Mouse (Mus musculus) embryonic facial prominence, embryonic 11.5 days (tissue): ENCODE data around the gene Limch1. TPM values are rescaled to one million over a fixed set of nuclear protein-coding genes. Genes with fewer than 3 reads are reported as not detected.

Experiments
- ATAC-seq: fragments of 200-750 bp; cut with Nextera tagmentation; replicated peaks from 2 replicates; pipeline ENCODE4 v1.8.0; 2017; ENCODE audit warnings: low read depth; ENCODE audit not compliant: insufficient number of reproducible peaks, low FRiP score, low TSS enrichment
- DNase-seq: peaks from one replicate; pipeline ENCODE4 v3.0.0-alpha.2; 2015; ENCODE audit warnings: low spot score
- H3K27ac ChIP-seq: fragments of 300-500 bp; sonication (generic); replicated peaks from 2 replicates; pipeline ENCODE4 v1.5.1; 2014; ENCODE audit warnings: mild to moderate bottlenecking, low read depth, low read length, control low read depth
- H3K27me3 ChIP-seq: fragments of 300-500 bp; sonication (generic); 2 replicates; pipeline ENCODE4 v1.6.1; 2014; ENCODE audit warnings: mild to moderate bottlenecking, low read length, moderate library complexity, mixed read lengths; ENCODE audit not compliant: control insufficient read depth, insufficient read depth
- H3K36me3 ChIP-seq: fragments of 300-500 bp; sonication (generic); replicated peaks from 2 replicates; pipeline ENCODE4 v1.6.1; 2014; ENCODE audit warnings: low read depth, mild to moderate bottlenecking, low read length, moderate library complexity, mixed read lengths; ENCODE audit not compliant: control insufficient read depth, insufficient read depth
- H3K4me1 ChIP-seq: fragments of 300-500 bp; sonication (generic); 2 replicates; pipeline ENCODE4 v1.6.1; 2014; ENCODE audit warnings: low read length, mixed read lengths; ENCODE audit not compliant: control insufficient read depth, insufficient read depth
- H3K4me2 ChIP-seq: fragments of 300-500 bp; sonication (generic); 2 replicates; pipeline ENCODE4 v1.6.1; 2014; ENCODE audit warnings: low read depth, mild to moderate bottlenecking, control low read depth, low read length, moderate library complexity
- H3K4me3 ChIP-seq: fragments of 300-500 bp; sonication (generic); 2 replicates; pipeline ENCODE4 v1.5.1; 2014; ENCODE audit warnings: low read depth, low read length, control low read depth
- H3K9ac ChIP-seq: fragments of 300-500 bp; sonication (generic); replicated peaks from 2 replicates; pipeline ENCODE4 v1.6.1; 2014; ENCODE audit warnings: mild to moderate bottlenecking, control low read depth, low read length
- H3K9me3 ChIP-seq: fragments of 300-500 bp; sonication (generic); replicated peaks from 2 replicates; pipeline ENCODE4 v1.6.1; 2016; ENCODE audit warnings: mild to moderate bottlenecking, low read length, inconsistent platforms, mixed read lengths; ENCODE audit not compliant: control insufficient read depth
- WGBS: fragments of 180-500 bp; shearing (Covaris S2); extraction: QIAGEN DNeasy Blood & Tissue Kit; methylation state at CpG from one replicate; pipeline ENCODE4 v1.1.7; 2014; 5-methylcytosine and 5-hydroxymethylcytosine counted together
- polyA plus RNA-seq: library from polyadenylated mRNA; unstranded; fragments of >200 nt; fragmentation: Nextera tagmentation; extraction: Ambion mirVana; gene quantifications from 2 replicates; pipeline ENCODE4 v1.2.1, GENCODE M21; 2014

Gene Limch1
- polyA plus RNA-seq, 1 experiment from 2014 or later: 69.3 TPM

DNA sequence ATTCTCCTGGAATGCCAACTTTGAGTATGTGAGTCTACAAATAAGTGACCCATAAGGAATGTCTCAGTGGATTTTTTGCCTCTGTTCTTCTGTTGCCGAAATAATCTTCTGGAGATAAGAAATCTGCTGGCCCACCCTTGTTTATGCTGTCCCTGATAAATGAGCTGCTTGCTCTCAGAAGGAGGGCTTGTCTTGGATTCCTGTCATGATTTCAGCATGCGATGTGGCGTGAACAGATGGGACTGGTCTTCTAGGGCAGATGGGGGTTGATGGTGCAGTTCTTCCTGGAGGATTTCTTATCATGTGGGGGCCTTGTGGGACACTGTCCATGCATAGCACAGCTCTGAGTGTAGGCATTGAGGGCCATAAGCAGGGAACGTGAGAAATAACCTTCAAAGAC is 116.5 kb downstream of the Limch1 start:
- DNase-seq: no peak
- Histone ChIP-seq H3K4me3 (no peak overlapping the region), H3K27ac (no peak overlapping the region), H3K27me3 (no peaks in the 10 kb centered on the region), H3K9me3 (no peaks in the 10 kb centered on the region), H3K9ac (no peak overlapping the region), H3K36me3 (no peaks in the 10 kb centered on the region), H3K4me2 (no peak overlapping the region), H3K4me1 (no peaks in the 10 kb centered on the region)
- whole genome bisulfite sequencing: 84% methylated on average over 4 of the region's 4 CpGs
- no peak for ATAC-seq

DNA sequence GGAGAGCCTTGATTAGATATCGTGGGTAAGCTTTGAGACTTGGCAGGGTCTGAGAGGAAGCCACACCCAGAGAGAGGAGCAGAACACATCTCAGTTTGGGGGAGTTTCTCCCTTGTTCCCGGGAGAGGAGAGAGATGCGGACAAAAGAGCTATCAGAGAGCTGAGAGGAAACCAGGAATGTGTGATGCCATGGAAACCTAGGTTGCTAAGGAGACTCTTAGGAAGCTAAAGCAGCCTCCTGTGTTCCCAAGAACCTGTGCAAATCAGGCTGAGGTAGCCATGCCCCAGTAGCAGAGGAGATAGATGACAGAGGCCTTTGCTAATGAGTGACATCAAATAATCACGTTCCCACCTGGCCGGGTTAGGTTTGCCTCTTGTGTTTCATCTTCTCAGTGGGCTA is 119.6 kb downstream of the Limch1 start:
- ATAC-seq (no peak), DNase-seq (no peak)
- Histone ChIP-seq H3K27me3 (no peaks in the 10 kb centered on the region), H3K36me3 (no peaks in the 10 kb centered on the region), H3K9ac (no peak overlapping the region), H3K4me3 (no peak overlapping the region), H3K4me2 (no peak overlapping the region), H3K27ac (no peak overlapping the region), H3K9me3 (no peaks in the 10 kb centered on the region), H3K4me1 (no peaks in the 10 kb centered on the region)
- WGBS: 77% methylated on average over 5 of the region's 5 CpGs

DNA sequence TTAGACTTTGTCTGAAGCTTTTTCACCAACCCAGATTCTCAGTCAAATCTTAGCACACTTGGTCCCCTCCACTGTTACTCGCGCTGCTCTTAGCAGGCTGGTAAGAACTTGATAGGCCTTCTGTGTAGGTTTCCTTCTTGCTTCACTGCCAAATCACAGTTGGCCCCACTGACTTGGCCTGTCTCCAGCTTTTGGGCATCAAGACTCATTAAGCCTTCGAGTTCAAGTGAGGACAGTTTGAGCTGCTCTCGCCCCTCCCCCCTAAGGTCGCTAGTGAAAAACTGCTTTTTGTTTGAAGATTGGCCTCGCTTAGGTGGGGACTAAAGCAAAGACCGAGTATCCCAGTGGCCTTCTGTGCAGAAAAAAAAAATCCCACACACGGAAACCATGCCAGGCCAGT is 120.4 kb downstream of the Limch1 start:
- H3K27ac ChIP-seq: no peak overlapping the region
- H3K36me3 ChIP-seq: no peaks in the 10 kb centered on the region
- H3K9me3 ChIP-seq: no peaks in the 10 kb centered on the region
- no peak overlapping the region for H3K4me3 ChIP-seq
- no peak overlapping the region for H3K9ac ChIP-seq
- H3K4me1 ChIP-seq: no peaks in the 10 kb centered on the region
- 79% methylated on average over 8 of the region's 8 CpGs for WGBS
- ATAC-seq: no peak
- no peak overlapping the region for H3K4me2 ChIP-seq
- no peak for DNase-seq
- no peaks in the 10 kb centered on the region for H3K27me3 ChIP-seq

DNA sequence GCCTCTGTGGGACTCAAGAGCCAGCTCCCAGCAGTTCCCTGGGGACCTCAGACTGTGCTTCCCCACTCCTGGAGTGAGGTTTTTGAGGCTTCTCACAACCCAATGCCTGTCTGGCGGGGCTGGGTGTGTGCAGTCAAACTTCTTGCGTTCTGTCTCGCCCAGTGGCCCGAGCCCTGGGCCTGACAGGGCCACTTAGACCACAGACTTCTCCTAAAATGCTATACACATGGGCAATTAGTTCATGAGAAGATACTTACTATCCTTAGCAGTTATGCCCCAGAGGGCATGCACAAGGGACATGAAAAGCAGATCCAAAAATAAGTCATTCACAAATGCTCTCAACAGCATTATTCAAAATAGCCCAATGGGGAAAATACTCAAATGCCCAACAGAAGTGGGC is 123.9 kb downstream of the Limch1 start:
- Histone ChIP-seq H3K27me3 (no peaks in the 10 kb centered on the region), H3K9me3 (no peaks in the 10 kb centered on the region), H3K36me3 (no peaks in the 10 kb centered on the region), H3K4me1 (no peaks in the 10 kb centered on the region), H3K4me2 (no peak overlapping the region), H3K27ac (no peak overlapping the region), H3K9ac (no peak overlapping the region), H3K4me3 (no peak overlapping the region)
- 83% methylated on average over 4 of the region's 4 CpGs for WGBS
- ATAC-seq: no peak
- DNase-seq: no peak

DNA sequence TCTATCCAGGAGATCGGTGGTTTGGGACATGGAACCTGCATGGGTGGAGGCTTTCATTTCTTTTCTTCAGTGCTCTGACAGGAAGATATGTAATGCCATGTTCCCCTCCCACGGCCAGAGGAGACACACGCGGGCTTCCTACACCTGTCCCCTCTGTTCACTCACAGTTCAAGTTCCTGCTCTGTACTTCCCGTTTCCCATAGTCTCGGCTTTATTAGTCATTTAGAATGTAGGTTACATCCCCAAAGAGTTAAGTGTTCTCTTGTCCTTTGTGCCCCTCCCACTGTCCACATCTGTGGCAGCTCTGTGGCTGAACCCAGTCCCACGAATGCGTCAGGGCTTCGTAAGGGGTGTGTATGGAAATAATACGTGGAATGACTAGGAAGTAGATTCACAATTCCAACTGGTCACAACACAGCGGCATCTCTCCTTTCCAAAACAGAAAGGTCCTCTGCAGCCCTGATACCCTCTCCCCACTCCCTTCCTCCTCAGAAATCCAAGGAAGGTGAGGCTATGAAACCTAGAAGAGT is 126.0 kb downstream of the Limch1 start:
- Histone ChIP-seq H3K36me3 (no peaks in the 10 kb centered on the region), H3K27me3 (no peaks in the 10 kb centered on the region), H3K9ac (no peak overlapping the region), H3K9me3 (no peaks in the 10 kb centered on the region), H3K27ac (no peak overlapping the region), H3K4me2 (no peak overlapping the region), H3K4me3 (no peak overlapping the region), H3K4me1 (no peaks in the 10 kb centered on the region; the same call in 1 of the 2 replicates)
- DNase-seq (no peak), ATAC-seq (no peak)
- 88% methylated on average over 11 of the region's 11 CpGs for WGBS

DNA sequence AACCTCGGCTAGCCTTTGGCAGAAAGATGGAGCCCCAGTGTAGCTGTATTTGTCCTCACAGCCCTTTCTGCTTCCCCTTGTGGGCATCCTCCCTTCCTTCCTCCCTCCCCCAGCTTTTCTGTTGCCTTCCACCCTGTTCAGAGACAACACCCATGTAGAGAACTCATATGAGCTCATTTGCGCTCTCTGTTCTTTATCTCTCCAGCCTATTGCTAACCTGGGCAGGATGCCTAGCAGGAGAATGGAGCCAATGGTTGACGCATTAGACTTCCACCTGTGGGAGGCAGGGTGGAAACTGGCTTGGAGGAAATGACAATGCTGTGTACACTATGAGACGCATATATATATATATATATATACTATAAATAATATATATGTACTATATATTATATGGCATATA is 126.4 kb downstream of the Limch1 start:
- Histone ChIP-seq H3K4me2 (no peak overlapping the region), H3K9me3 (no peaks in the 10 kb centered on the region), H3K36me3 (no peaks in the 10 kb centered on the region), H3K27me3 (no peaks in the 10 kb centered on the region), H3K27ac (no peak overlapping the region), H3K9ac (no peak overlapping the region), H3K4me3 (no peak overlapping the region), H3K4me1 (no peaks in the 10 kb centered on the region; the same call in 1 of the 2 replicates)
- ATAC-seq (no peak), DNase-seq (no peak)
- 94% methylated on average over 4 of the region's 4 CpGs for WGBS

DNA sequence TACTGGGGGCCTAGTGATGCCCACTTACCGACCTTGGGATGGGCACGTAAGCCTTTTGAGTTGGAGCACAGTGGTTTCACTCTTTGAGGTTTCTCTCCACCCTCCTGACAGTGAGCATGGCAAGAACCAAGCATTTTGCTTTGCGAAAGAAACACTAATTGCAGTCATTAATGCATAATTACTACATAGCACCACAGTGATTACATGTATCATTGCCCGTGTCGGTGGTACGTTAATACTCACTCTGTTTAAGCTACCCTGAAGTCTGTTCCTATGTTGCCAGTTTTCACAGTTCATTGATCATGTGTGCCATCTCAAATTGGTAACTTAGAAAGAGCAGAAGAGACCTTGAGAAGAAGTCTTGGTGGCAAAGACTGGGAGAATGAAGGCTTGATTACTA is 127.1 kb downstream of the Limch1 start:
- Histone ChIP-seq H3K4me1 (no peaks in the 10 kb centered on the region; the same call in 1 of the 2 replicates), H3K9ac (no peak overlapping the region), H3K27me3 (no peaks in the 10 kb centered on the region), H3K9me3 (no peaks in the 10 kb centered on the region), H3K36me3 (no peaks in the 10 kb centered on the region), H3K27ac (no peak overlapping the region), H3K4me2 (no peak overlapping the region), H3K4me3 (no peak overlapping the region)
- 86% methylated on average over 6 of the region's 6 CpGs for WGBS
- no peak for DNase-seq
- ATAC-seq: no peak

DNA sequence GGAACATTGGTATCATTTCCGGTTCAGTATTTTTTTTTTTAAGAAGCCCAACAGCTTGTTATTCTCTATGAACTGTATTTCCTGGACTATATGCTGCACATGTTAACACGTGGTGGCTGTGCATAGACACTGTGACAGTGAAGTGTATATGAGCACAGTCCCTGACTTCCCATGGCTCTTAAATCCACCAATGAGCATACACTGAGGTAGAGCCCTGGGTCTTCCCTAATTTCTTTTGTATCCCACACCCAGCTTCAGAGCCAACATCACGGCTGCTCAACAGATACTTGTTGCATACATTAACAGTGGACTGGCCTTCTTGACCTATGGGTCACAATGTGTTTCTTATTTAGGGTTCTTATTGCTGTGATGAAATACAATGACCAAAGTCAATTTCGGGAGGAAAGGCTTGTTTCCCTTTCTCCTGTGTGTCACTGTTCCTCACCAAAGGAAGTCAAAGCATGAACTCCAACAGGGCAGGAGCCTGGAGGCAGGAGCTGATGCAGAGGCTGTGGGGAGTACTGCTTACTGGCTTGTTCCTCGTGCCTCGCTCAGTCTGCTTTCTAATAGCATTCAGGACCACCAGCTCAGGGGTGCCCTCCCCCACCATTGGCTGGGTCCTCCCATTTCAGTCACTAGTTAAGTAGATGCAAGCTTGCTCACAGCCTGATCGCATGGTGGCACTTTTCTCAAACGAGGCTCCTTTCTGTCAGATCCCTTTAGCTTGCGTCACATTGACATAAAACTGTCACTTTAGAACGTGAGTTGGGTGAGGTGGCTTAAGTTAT is 130.6 kb downstream of the Limch1 start:
- H3K27ac ChIP-seq: no peak overlapping the region
- 29% methylated on average over 10 of the region's 10 CpGs for WGBS
- H3K4me1 ChIP-seq: no peaks in the 10 kb centered on the region; the same call in 1 of the 2 replicates
- ATAC-seq (no peak), DNase-seq (peak; percentile 43)
- H3K4me2 ChIP-seq: no peak overlapping the region
- no peaks in the 10 kb centered on the region for H3K9me3 ChIP-seq
- no peaks in the 10 kb centered on the region for H3K27me3 ChIP-seq
- no peak overlapping the region for H3K9ac ChIP-seq
- no peak overlapping the region for H3K4me3 ChIP-seq
- no peaks in the 10 kb centered on the region for H3K36me3 ChIP-seq
